Mouse (Mus musculus) myocyte (in vitro differentiated cells): ENCODE measurements at regions not wholly inside any gene's neighbourhood (a gene's known extent, or its start where the extent isn't known, plus 50 kb on each side); places are given as distances from the start of the nearest gene placed in this dataset.

ENCODE experiments used
- E2F4 ChIP-seq: IDR thresholded peaks from one replicate; pipeline ENCODE4 v1.6.1; 2011; ENCODE audit warnings: mild to moderate bottlenecking, control low read depth, moderate library complexity; ENCODE audit not compliant: insufficient read depth
- MAX ChIP-seq: IDR thresholded peaks from one replicate; pipeline ENCODE4 v1.6.1; 2011; ENCODE audit warnings: low read depth, mild to moderate bottlenecking, control low read depth
- POLR2A ChIP-seq: IDR thresholded peaks from one replicate; pipeline ENCODE4 v1.6.1; 2011; ENCODE audit warnings: low read depth, mild to moderate bottlenecking, control low read depth, moderate library complexity; ENCODE audit not compliant: insufficient read length
- SRF ChIP-seq: IDR thresholded peaks from one replicate; pipeline ENCODE4 v1.6.1; 2011; ENCODE audit warnings: low read depth; ENCODE audit not compliant: control insufficient read depth, insufficient read length
- TCF12 ChIP-seq: IDR thresholded peaks from one replicate; pipeline ENCODE4 v1.6.1; 2011; ENCODE audit warnings: mild to moderate bottlenecking, control low read depth; ENCODE audit not compliant: poor library complexity, insufficient read depth, severe bottlenecking
- TCF3 ChIP-seq: IDR thresholded peaks from one replicate; pipeline ENCODE4 v1.6.1; 2011; ENCODE audit warnings: low read depth, control low read depth; ENCODE audit not compliant: insufficient read length

GRCm38 (mm10) chr17:50444023-50444389, 65.2 kb upstream of the Plcl2 start:
- TF ChIP-seq POLR2A (no peak), TCF12 (no peak), SRF (no peak), E2F4 (no peak), MAX (no peak), TCF3 (no peak)
